Mouse (Mus musculus) midbrain, embryonic 11.5 days (tissue): Measurements from ENCODE around the gene Zfp831. TPM values are rescaled to one million over a fixed set of nuclear protein-coding genes. Genes with fewer than 3 reads are reported as not detected.

Experiments used
- ATAC-seq: fragments of 200-750 bp; cut with Nextera tagmentation; 2 replicates; pipeline ENCODE4 v1.8.0; 2017; ENCODE audit warnings: moderate TSS enrichment, moderate library complexity; ENCODE audit not compliant: low FRiP score
- DNase-seq: peaks from one replicate; pipeline ENCODE4 v3.0.0; 2015; ENCODE audit warnings: low spot score; ENCODE audit errors: missing footprints
- H3K27ac ChIP-seq: fragments of 300-500 bp; sonication (generic); 2 replicates; pipeline ENCODE4 v1.5.1; 2014; ENCODE audit warnings: low read depth, low read length
- H3K27me3 ChIP-seq: fragments of 300-500 bp; sonication (generic); 2 replicates; pipeline ENCODE4 v1.6.1; 2014; ENCODE audit warnings: mild to moderate bottlenecking, low read length, moderate library complexity, mixed read lengths; ENCODE audit not compliant: control insufficient read depth, insufficient read depth
- H3K36me3 ChIP-seq: fragments of 300-500 bp; sonication (generic); 2 replicates; pipeline ENCODE4 v1.6.1; 2014; ENCODE audit warnings: mild to moderate bottlenecking, low read length, moderate library complexity, mixed read lengths; ENCODE audit not compliant: control insufficient read depth, insufficient read depth
- H3K4me1 ChIP-seq: fragments of 300-500 bp; sonication (generic); 2 replicates; pipeline ENCODE4 v1.6.1; 2014; ENCODE audit warnings: low read length; ENCODE audit not compliant: control insufficient read depth, insufficient read depth
- H3K4me2 ChIP-seq: fragments of 300-500 bp; sonication (generic); 2 replicates; pipeline ENCODE4 v1.6.1; 2014; ENCODE audit warnings: mild to moderate bottlenecking, moderate library complexity
- H3K4me3 ChIP-seq: fragments of 300-500 bp; sonication (generic); 2 replicates; pipeline ENCODE4 v1.5.1; 2014; ENCODE audit warnings: low read depth, low read length
- H3K9ac ChIP-seq: fragments of 300-500 bp; sonication (generic); 2 replicates; pipeline ENCODE4 v1.6.1; 2014; ENCODE audit warnings: low read length
- H3K9me3 ChIP-seq: fragments of 300-500 bp; sonication (generic); 2 replicates; pipeline ENCODE4 v1.6.1; 2016; ENCODE audit warnings: low read length; ENCODE audit not compliant: control insufficient read depth
- WGBS: fragments of 180-500 bp; shearing (Covaris S2); extraction: QIAGEN DNeasy Blood & Tissue Kit; methylation state at CpG from one replicate; pipeline ENCODE4 v1.1.7; 2014; 5-methylcytosine and 5-hydroxymethylcytosine counted together
- polyA plus RNA-seq: library from polyadenylated mRNA; unstranded; fragments of >200 nt; fragmentation: Nextera tagmentation; extraction: Ambion mirVana; gene quantifications from 2 replicates; pipeline ENCODE4 v1.2.1, GENCODE M21; 2014

Gene Zfp831
- polyA plus RNA-seq, 1 experiment from 2014 or later = 0.01 TPM

- Histone ChIP-seq H3K4me1 (no peaks in the 10 kb centered on the region), H3K9ac (no peak overlapping the region), H3K27me3 (no peaks in the 10 kb centered on the region), H3K4me2 (no peak overlapping the region), H3K4me3 (no peak overlapping the region), H3K36me3 (no peaks in the 10 kb centered on the region), H3K9me3 (no peaks in the 10 kb centered on the region), H3K27ac (no peak overlapping the region)
- WGBS = 88% methylated on average over 1 of the region's 1 CpGs
- ATAC-seq (no peak), DNase-seq (no peak)
These were observed 38.3 kb upstream of the Zfp831 start for GRCm38 (mm10) chr2:174605020-174605419.

GRCm38 (mm10) chr2:174605442-174606087, 37.8 kb upstream of the Zfp831 start:
- Histone ChIP-seq H3K4me2 (no peak overlapping the region), H3K36me3 (no peaks in the 10 kb centered on the region), H3K27ac (no peak overlapping the region), H3K9ac (no peak overlapping the region), H3K9me3 (no peaks in the 10 kb centered on the region), H3K4me1 (no peaks in the 10 kb centered on the region), H3K27me3 (no peaks in the 10 kb centered on the region), H3K4me3 (no peak overlapping the region)
- no peak for DNase-seq
- no peak for ATAC-seq
- 94% methylated on average over 4 of the region's 4 CpGs for WGBS

- Histone ChIP-seq H3K4me1 (no peaks in the 10 kb centered on the region), H3K27ac (no peak overlapping the region), H3K9me3 (no peaks in the 10 kb centered on the region), H3K4me2 (no peak overlapping the region), H3K36me3 (no peaks in the 10 kb centered on the region), H3K27me3 (no peaks in the 10 kb centered on the region), H3K9ac (no peak overlapping the region), H3K4me3 (no peak overlapping the region)
- ATAC-seq (no peak), DNase-seq (no peak)
- WGBS = 77% methylated on average over 5 of the region's 5 CpGs
These were observed 37.0 kb upstream of the Zfp831 start for GRCm38 (mm10) chr2:174606376-174606775.

- Histone ChIP-seq H3K27me3 (no peaks in the 10 kb centered on the region), H3K4me2 (no peak overlapping the region), H3K4me3 (no peak overlapping the region), H3K9ac (no peak overlapping the region), H3K36me3 (no peaks in the 10 kb centered on the region), H3K9me3 (no peaks in the 10 kb centered on the region), H3K27ac (no peak overlapping the region), H3K4me1 (no peaks in the 10 kb centered on the region)
- DNase-seq = no peak
- ATAC-seq = no peak
- 85% methylated on average over 5 of the region's 5 CpGs for WGBS
These were observed 33.4 kb upstream of the Zfp831 start for GRCm38 (mm10) chr2:174609892-174610291.

GRCm38 (mm10) chr2:174612386-174613063, 30.8 kb upstream of the Zfp831 start:
- ATAC-seq (no peak), DNase-seq (no peak)
- Histone ChIP-seq H3K4me3 (no peak overlapping the region), H3K9me3 (no peaks in the 10 kb centered on the region), H3K36me3 (no peaks in the 10 kb centered on the region), H3K4me1 (no peaks in the 10 kb centered on the region), H3K4me2 (no peak overlapping the region), H3K27ac (no peak overlapping the region), H3K9ac (no peak overlapping the region), H3K27me3 (no peaks in the 10 kb centered on the region)
- 92% methylated on average over 2 of the region's 2 CpGs for WGBS

GRCm38 (mm10) chr2:174613221-174613620, 30.1 kb upstream of the Zfp831 start:
- H3K4me3 ChIP-seq = no peak overlapping the region
- ATAC-seq = no peak
- no peak overlapping the region for H3K9ac ChIP-seq
- no peak overlapping the region for H3K4me2 ChIP-seq
- no peak for DNase-seq
- no peaks in the 10 kb centered on the region for H3K4me1 ChIP-seq
- 89% methylated on average over 8 of the region's 8 CpGs for WGBS
- no peak overlapping the region for H3K27ac ChIP-seq
- no peaks in the 10 kb centered on the region for H3K27me3 ChIP-seq
- H3K36me3 ChIP-seq = no peaks in the 10 kb centered on the region
- H3K9me3 ChIP-seq = no peaks in the 10 kb centered on the region

GRCm38 (mm10) chr2:174613921-174614441, 29.4 kb upstream of the Zfp831 start:
- WGBS = 84% methylated on average over 11 of the region's 11 CpGs

GRCm38 (mm10) chr2:174621881-174622280, 21.5 kb upstream of the Zfp831 start:
- no peak for ATAC-seq
- 93% methylated on average over 7 of the region's 7 CpGs for WGBS
- Histone ChIP-seq H3K27me3 (no peaks in the 10 kb centered on the region), H3K27ac (no peak overlapping the region), H3K36me3 (no peaks in the 10 kb centered on the region), H3K9ac (no peak overlapping the region), H3K4me1 (no peaks in the 10 kb centered on the region), H3K9me3 (no peaks in the 10 kb centered on the region), H3K4me3 (no peak overlapping the region), H3K4me2 (no peak overlapping the region)
- DNase-seq = no peak

More at GRCm38 (mm10) chr2:174613921-174614441, 29.4 kb upstream of the Zfp831 start:
- no peak overlapping the region for H3K4me3 ChIP-seq
- H3K27me3 ChIP-seq = no peaks in the 10 kb centered on the region
- ATAC-seq (no peak), DNase-seq (no peak)
- no peaks in the 10 kb centered on the region for H3K9me3 ChIP-seq
- H3K9ac ChIP-seq = no peak overlapping the region
- no peaks in the 10 kb centered on the region for H3K36me3 ChIP-seq
- no peaks in the 10 kb centered on the region for H3K4me1 ChIP-seq
- no peak overlapping the region for H3K27ac ChIP-seq
- no peak overlapping the region for H3K4me2 ChIP-seq

- Histone ChIP-seq H3K4me2 (no peak overlapping the region), H3K27me3 (no peaks in the 10 kb centered on the region), H3K4me3 (no peak overlapping the region), H3K27ac (no peak overlapping the region), H3K9me3 (no peaks in the 10 kb centered on the region), H3K4me1 (no peaks in the 10 kb centered on the region), H3K9ac (no peak overlapping the region), H3K36me3 (no peaks in the 10 kb centered on the region)
- 84% methylated on average over 7 of the region's 7 CpGs for WGBS
- DNase-seq (no peak), ATAC-seq (no peak)
These were observed 18.9 kb upstream of the Zfp831 start for GRCm38 (mm10) chr2:174624430-174624829.
